19 mouse cellular contexts compared by ENCODE assay signal in genomic region chr2:105375705-105376104, GRCm38 (mm10). TPM values are rescaled to one million over a fixed set of nuclear protein-coding genes. Genes with fewer than 3 reads are reported as not detected.
DNase-seq lines count a peak whose midpoint lies in the region; TF ChIP-seq lines count a peak whose summit lies in the region.
"Had no signal": no experiment of that assay in that cellular context is flagged by ENCODE, and none has a peak within 500 bp of the region (broad histone marks: within the 10 kb centered on the region; RNA-seq: fewer than 3 reads in every experiment).

No protein-coding gene starts in this region.

- H3K27ac ChIP-seq in gastrocnemius, adult 2 months, result no peak overlapping the region
- H3K27ac ChIP-seq: embryonic facial prominence, embryonic 12.5 days; forebrain, embryonic 10.5 days; forebrain, embryonic 15.5 days; heart, embryonic 10.5 days; hindbrain, embryonic 12.5 days had no signal

- no peak for TF ChIP-seq CTCF in gastrocnemius, adult 2 months (IDR thresholded peaks at IDR 0.05)

- intact Hi-C loops in gastrocnemius, adult 2 months (cut with DNase I), result no loop called here
- intact Hi-C loops in gastrocnemius, postnatal 36 days (cut with DNase I), result no loop called here

- DNase-seq in gastrocnemius, adult 2 months, result peak; percentile 22
- DNase-seq in gastrocnemius, postnatal 36 days, result no peak
- DNase-seq in lung, postnatal 36 days, result peak; percentile 14
- DNase-seq in lung, postnatal 4 days, result no peak
- peak; percentile 75 for DNase-seq in adipocyte (ENCODE audit: low spot score)
- DNase-seq in fat pad, adult 2 months (ENCODE audit: extremely low read depth, low read depth, low spot score), result peak; percentile 81
- no peak for DNase-seq in embryo, embryonic 10.5 days (ENCODE audit: low spot score)
- DNase-seq: adrenal gland, postnatal 25 days; cerebellum, adult 2 months; embryo, embryonic 11 days; gastrocnemius, postnatal 14 days; heart, adult 18-20 months; heart, postnatal 10 days; heart, postnatal 4 days had no signal

- no peak overlapping the region for H3K4me3 ChIP-seq in gastrocnemius, adult 2 months
- H3K4me3 ChIP-seq: embryonic facial prominence, embryonic 12.5 days; forebrain, embryonic 10.5 days; forebrain, embryonic 15.5 days; heart, embryonic 10.5 days; hindbrain, embryonic 12.5 days had no signal

RNA-seq across cellular contexts. Expression of gene Rcn1, which starts 23.4 kb away (rescaled TPM):
- 1 to 10 TPM; 6.6 to 9.4 TPM for total RNA-seq in gastrocnemius, adult 2 months (2021)
- total RNA-seq in gastrocnemius, postnatal 36 days (2021), result 1 to 10 TPM; 8.6 to 9.4 TPM

Comparison
In these comparisons a context has a peak if more than half of its experiments do, and no peak if none do; other contexts are left out.
1. DNase-seq: peak in gastrocnemius, adult 2 months (single experiment), lung, postnatal 36 days (single experiment), adipocyte (single experiment) and fat pad, adult 2 months (single experiment); none in gastrocnemius, postnatal 36 days (0 of 2), lung, postnatal 4 days (0 of 2) and embryo, embryonic 10.5 days (single experiment).